Mouse (Mus musculus): ENCODE measurements around the gene Aprt. TPM values are rescaled to one million over a fixed set of nuclear protein-coding genes. Genes with fewer than 3 reads are reported as not detected.

Gene Aprt
- not detected for polyA plus RNA-seq (2014; fragmentation: Illumina TruSeq; extraction: RNeasy Lipid Tissue Mini Kit (QIAGEN cat#74804); ENCODE audit: low read depth, low replicate concordance)

GRCm38 (mm10) chr8:122576648-122577022, at the start of gene Aprt:
Aprt (minus strand) TSS chr8:122576909.

GRCm38 (mm10) chr8:122622727-122623126, 46.0 kb upstream of the Aprt start, which contains the start of gene Pabpn1l:
Pabpn1l (minus strand) TSS chr8:122622739.

GRCm38 (mm10) chr8:122611295-122612133, 34.8 kb upstream of the Aprt start, which contains the start of the genes Galns and Trappc2l:
Galns (minus strand) TSS chr8:122611463.
Trappc2l (plus strand) TSS chr8:122611640.

GRCm38 (mm10) chr8:122567361-122568108, 9.2 kb downstream of the Aprt start, which contains the start of gene Cdt1:
Cdt1 (plus strand) TSS chr8:122568015.

GRCm38 (mm10) chr8:122551265-122552051, 25.3 kb downstream of the Aprt start, which contains the start of gene Piezo1:
Piezo1 (minus strand) TSS chr8:122551329.

Other genes starting within 250 kb of the Aprt start
- gene Trhr2, start 216.2 kb downstream of the Aprt start, polyA plus RNA-seq (2014; fragmentation: Illumina TruSeq; extraction: RNeasy Lipid Tissue Mini Kit (QIAGEN cat#74804); ENCODE audit: low read depth, low replicate concordance) = not detected
- 13.2 TPM for gene Zc3h18, start 200.3 kb downstream of the Aprt start, polyA plus RNA-seq (2014; fragmentation: Illumina TruSeq; extraction: RNeasy Lipid Tissue Mini Kit (QIAGEN cat#74804); ENCODE audit: low read depth, low replicate concordance)
- not detected for gene Il17c, start 154.9 kb downstream of the Aprt start, polyA plus RNA-seq (2014; fragmentation: Illumina TruSeq; extraction: RNeasy Lipid Tissue Mini Kit (QIAGEN cat#74804); ENCODE audit: low read depth, low replicate concordance)
- not detected for gene Cyba, start 144.0 kb downstream of the Aprt start, polyA plus RNA-seq (2014; fragmentation: Illumina TruSeq; extraction: RNeasy Lipid Tissue Mini Kit (QIAGEN cat#74804); ENCODE audit: low read depth, low replicate concordance)
- not detected for gene Mvd, start 133.5 kb downstream of the Aprt start, polyA plus RNA-seq (2014; fragmentation: Illumina TruSeq; extraction: RNeasy Lipid Tissue Mini Kit (QIAGEN cat#74804); ENCODE audit: low read depth, low replicate concordance)
- gene Snai3, start 116.2 kb downstream of the Aprt start, polyA plus RNA-seq (2014; fragmentation: Illumina TruSeq; extraction: RNeasy Lipid Tissue Mini Kit (QIAGEN cat#74804); ENCODE audit: low read depth, low replicate concordance) = not detected
- gene Rnf166, start 100.8 kb downstream of the Aprt start, polyA plus RNA-seq (2014; fragmentation: Illumina TruSeq; extraction: RNeasy Lipid Tissue Mini Kit (QIAGEN cat#74804); ENCODE audit: low read depth, low replicate concordance) = 25.4 TPM
- gene Ctu2, start 100.8 kb downstream of the Aprt start, polyA plus RNA-seq (2014; fragmentation: Illumina TruSeq; extraction: RNeasy Lipid Tissue Mini Kit (QIAGEN cat#74804); ENCODE audit: low read depth, low replicate concordance) = not detected
- gene Piezo1, start 25.6 kb downstream of the Aprt start, polyA plus RNA-seq (2014; fragmentation: Illumina TruSeq; extraction: RNeasy Lipid Tissue Mini Kit (QIAGEN cat#74804); ENCODE audit: low read depth, low replicate concordance) = 0.52 TPM
- 0.35 TPM for gene Cdt1, start 8.9 kb downstream of the Aprt start, polyA plus RNA-seq (2014; fragmentation: Illumina TruSeq; extraction: RNeasy Lipid Tissue Mini Kit (QIAGEN cat#74804); ENCODE audit: low read depth, low replicate concordance)
- gene Galns, start 34.6 kb upstream of the Aprt start, polyA plus RNA-seq (2014; fragmentation: Illumina TruSeq; extraction: RNeasy Lipid Tissue Mini Kit (QIAGEN cat#74804); ENCODE audit: low read depth, low replicate concordance) = 0.93 TPM
- gene Trappc2l, start 34.7 kb upstream of the Aprt start, polyA plus RNA-seq (2014; fragmentation: Illumina TruSeq; extraction: RNeasy Lipid Tissue Mini Kit (QIAGEN cat#74804); ENCODE audit: low read depth, low replicate concordance) = 5.4 TPM
- gene Pabpn1l, start 45.8 kb upstream of the Aprt start, polyA plus RNA-seq (2014; fragmentation: Illumina TruSeq; extraction: RNeasy Lipid Tissue Mini Kit (QIAGEN cat#74804); ENCODE audit: low read depth, low replicate concordance) = not detected
- 2.3 TPM for gene Cbfa2t3, start 122.2 kb upstream of the Aprt start, polyA plus RNA-seq (2014; fragmentation: Illumina TruSeq; extraction: RNeasy Lipid Tissue Mini Kit (QIAGEN cat#74804); ENCODE audit: low read depth, low replicate concordance)
- 1.2 TPM for gene Acsf3, start 198.6 kb upstream of the Aprt start, polyA plus RNA-seq (2014; fragmentation: Illumina TruSeq; extraction: RNeasy Lipid Tissue Mini Kit (QIAGEN cat#74804); ENCODE audit: low read depth, low replicate concordance)